Mouse (Mus musculus) heart, postnatal 0 days (tissue): Measurements from ENCODE around the gene Rpusd2.

Source experiments
- CTCF ChIP-seq: IDR thresholded peaks from 2 replicates; pipeline ENCODE4 v1.5.1; 2016; ENCODE audit warnings: antibody characterized with exemption, control low read depth, low read depth
- EP300 ChIP-seq: IDR thresholded peaks from 2 replicates; pipeline ENCODE4 v1.6.1; 2016; ENCODE audit warnings: antibody characterized with exemption, low read depth

- TF ChIP-seq CTCF = no peak
- TF ChIP-seq EP300 = no peak
Observed at GRCm38 (mm10) chr2:118996798-118997105, 37.8 kb upstream of the Rpusd2 start.
